Mouse (Mus musculus): ENCODE measurements around the gene Atp6v1fnb. TPM values are rescaled to one million over a fixed set of nuclear protein-coding genes. Genes with fewer than 3 reads are reported as not detected.

The Atp6v1fnb gene
- polyA plus RNA-seq, 1 experiment from 2014 or later: 0.20 TPM

- H3K4me1 ChIP-seq (ENCODE audit: control insufficient read depth, insufficient read depth, low read length): no peaks in the 10 kb centered on the region
- WGBS: 27% methylated on average over 4 of the region's 4 CpGs
- H3K36me3 ChIP-seq (ENCODE audit: control insufficient read depth, insufficient read depth, low read length): no peaks in the 10 kb centered on the region
Measured at GRCm38 (mm10) chr6:29449858-29450257, 21.4 kb upstream of the Atp6v1fnb start.

GRCm38 (mm10) chr6:29450667-29451066 lies 20.6 kb upstream of the Atp6v1fnb start:
- Histone ChIP-seq H3K27me3 (ENCODE audit: control insufficient read depth, insufficient read depth, low read length) (no peaks in the 10 kb centered on the region), H3K4me1 (ENCODE audit: control insufficient read depth, insufficient read depth, low read length) (no peaks in the 10 kb centered on the region), H3K9me3 (ENCODE audit: control insufficient read depth, low read length) (no peaks in the 10 kb centered on the region), H3K9ac (ENCODE audit: low read length) (no peak overlapping the region), H3K4me3 (ENCODE audit: low read depth, low read length) (no peak overlapping the region), H3K36me3 (ENCODE audit: control insufficient read depth, insufficient read depth, low read length) (no peaks in the 10 kb centered on the region), H3K27ac (ENCODE audit: low read depth, low read length) (no peak overlapping the region), H3K4me2 (no peak overlapping the region)
- DNase-seq (ENCODE audit: low spot score, missing footprints): no peak
- no peak for ATAC-seq (ENCODE audit: low FRiP score)
- 94% methylated on average over 6 of the region's 6 CpGs for WGBS

More at GRCm38 (mm10) chr6:29449858-29450257, 21.4 kb upstream of the Atp6v1fnb start:
- no peaks in the 10 kb centered on the region for H3K27me3 ChIP-seq (ENCODE audit: control insufficient read depth, insufficient read depth, low read length)
- H3K4me3 ChIP-seq (ENCODE audit: low read depth, low read length): no peak overlapping the region
- H3K27ac ChIP-seq (ENCODE audit: low read depth, low read length): no peak overlapping the region
- DNase-seq (ENCODE audit: low spot score, missing footprints) (no peak), ATAC-seq (ENCODE audit: low FRiP score) (no peak)
- no peak overlapping the region for H3K9ac ChIP-seq (ENCODE audit: low read length)
- no peaks in the 10 kb centered on the region for H3K9me3 ChIP-seq (ENCODE audit: control insufficient read depth, low read length)
- no peak overlapping the region for H3K4me2 ChIP-seq

GRCm38 (mm10) chr6:29461502-29461901 lies 9.7 kb upstream of the Atp6v1fnb start:
- Histone ChIP-seq H3K9ac (ENCODE audit: low read length) (no peak overlapping the region), H3K27me3 (ENCODE audit: control insufficient read depth, insufficient read depth, low read length) (no peaks in the 10 kb centered on the region), H3K27ac (ENCODE audit: low read depth, low read length) (no peak overlapping the region), H3K9me3 (ENCODE audit: control insufficient read depth, low read length) (no peaks in the 10 kb centered on the region), H3K36me3 (ENCODE audit: control insufficient read depth, insufficient read depth, low read length) (no peaks in the 10 kb centered on the region), H3K4me3 (ENCODE audit: low read depth, low read length) (no peak overlapping the region), H3K4me2 (no peak overlapping the region), H3K4me1 (ENCODE audit: control insufficient read depth, insufficient read depth, low read length) (no peaks in the 10 kb centered on the region)
- 65% methylated on average over 7 of the region's 7 CpGs for WGBS
- DNase-seq (ENCODE audit: low spot score, missing footprints): no peak
- no peak for ATAC-seq (ENCODE audit: low FRiP score)

GRCm38 (mm10) chr6:29463388-29463787 lies 7.8 kb upstream of the Atp6v1fnb start:
- no peak for ATAC-seq (ENCODE audit: low FRiP score)
- no peaks in the 10 kb centered on the region for H3K27me3 ChIP-seq (ENCODE audit: control insufficient read depth, insufficient read depth, low read length)
- WGBS: 72% methylated on average over 3 of the region's 3 CpGs

GRCm38 (mm10) chr6:29467583-29468354 lies 3.5 kb upstream of the Atp6v1fnb start, which contains the start of gene Atp6v1f:
Gene Atp6v1f, plus strand, starts transcription at chr6:29467718.
- ATAC-seq (ENCODE audit: low FRiP score) (peak; percentile 94), DNase-seq (ENCODE audit: low spot score, missing footprints) (peak; percentile 99)
- no peaks in the 10 kb centered on the region; the same call in 1 of the 2 replicates for H3K36me3 ChIP-seq (ENCODE audit: control insufficient read depth, insufficient read depth, low read length)
- H3K9me3 ChIP-seq (ENCODE audit: control insufficient read depth, low read length): no peaks in the 10 kb centered on the region
- WGBS: under 1% methylated on average over 39 of the region's 39 CpGs
- peak within 1 kb of the TSS; percentile 72 for H3K4me2 ChIP-seq
- peaks cover 6% of the 10 kb centered on the region for H3K4me1 ChIP-seq (ENCODE audit: control insufficient read depth, insufficient read depth, low read length)
- H3K27ac ChIP-seq (ENCODE audit: low read depth, low read length): no peak within 1 kb of the TSS
- H3K27me3 ChIP-seq (ENCODE audit: control insufficient read depth, insufficient read depth, low read length): no peaks in the 10 kb centered on the region
- H3K4me3 ChIP-seq (ENCODE audit: low read depth, low read length): peak within 1 kb of the TSS; percentile 65
- H3K9ac ChIP-seq (ENCODE audit: low read length): peak within 1 kb of the TSS; percentile 66

More at GRCm38 (mm10) chr6:29463388-29463787, 7.8 kb upstream of the Atp6v1fnb start:
- no peaks in the 10 kb centered on the region for H3K9me3 ChIP-seq (ENCODE audit: control insufficient read depth, low read length)
- DNase-seq (ENCODE audit: low spot score, missing footprints): no peak
- no peak overlapping the region for H3K4me3 ChIP-seq (ENCODE audit: low read depth, low read length)
- peaks cover under 1% of the 10 kb centered on the region; the same call in 1 of the 2 replicates for H3K4me1 ChIP-seq (ENCODE audit: control insufficient read depth, insufficient read depth, low read length)
- H3K36me3 ChIP-seq (ENCODE audit: control insufficient read depth, insufficient read depth, low read length): no peaks in the 10 kb centered on the region
- no peak overlapping the region for H3K4me2 ChIP-seq
- H3K9ac ChIP-seq (ENCODE audit: low read length): no peak overlapping the region
- no peak overlapping the region for H3K27ac ChIP-seq (ENCODE audit: low read depth, low read length)

GRCm38 (mm10) chr6:29468851-29469250 lies 2.4 kb upstream of the Atp6v1fnb start:
- Histone ChIP-seq H3K9ac (ENCODE audit: low read length) (no peak overlapping the region), H3K27ac (ENCODE audit: low read depth, low read length) (no peak overlapping the region), H3K36me3 (ENCODE audit: control insufficient read depth, insufficient read depth, low read length) (no peaks in the 10 kb centered on the region; the same call in 1 of the 2 replicates), H3K9me3 (ENCODE audit: control insufficient read depth, low read length) (no peaks in the 10 kb centered on the region), H3K27me3 (ENCODE audit: control insufficient read depth, insufficient read depth, low read length) (no peaks in the 10 kb centered on the region), H3K4me3 (ENCODE audit: low read depth, low read length) (peak overlapping the region; percentile 65; the same call in 1 of the 2 replicates), H3K4me2 (peak overlapping the region; percentile 72), H3K4me1 (ENCODE audit: control insufficient read depth, insufficient read depth, low read length) (peaks cover 10% of the 10 kb centered on the region)
- DNase-seq (ENCODE audit: low spot score, missing footprints) (peak; percentile 64), ATAC-seq (ENCODE audit: low FRiP score) (no peak)
- WGBS: 88% methylated on average over 3 of the region's 3 CpGs

GRCm38 (mm10) chr6:29473941-29474691 lies 2.9 kb downstream of the Atp6v1fnb start:
- DNase-seq (ENCODE audit: low spot score, missing footprints) (peak; percentile 94), ATAC-seq (ENCODE audit: low FRiP score) (peak; percentile 95)
- Histone ChIP-seq H3K27me3 (ENCODE audit: control insufficient read depth, insufficient read depth, low read length) (no peaks in the 10 kb centered on the region; the same call in 1 of the 2 replicates), H3K4me1 (ENCODE audit: control insufficient read depth, insufficient read depth, low read length) (peaks cover 6% of the 10 kb centered on the region), H3K9me3 (ENCODE audit: control insufficient read depth, low read length) (no peaks in the 10 kb centered on the region), H3K36me3 (ENCODE audit: control insufficient read depth, insufficient read depth, low read length) (no peaks in the 10 kb centered on the region; the same call in 1 of the 2 replicates), H3K9ac (ENCODE audit: low read length) (peak overlapping the region; percentile 57), H3K27ac (ENCODE audit: low read depth, low read length) (no peak overlapping the region), H3K4me2 (peak overlapping the region; percentile 69), H3K4me3 (ENCODE audit: low read depth, low read length) (peak overlapping the region; percentile 36)
- WGBS: 3% methylated on average over 33 of the region's 33 CpGs

- Histone ChIP-seq H3K4me1 (ENCODE audit: control insufficient read depth, insufficient read depth, low read length) (peaks cover 6% of the 10 kb centered on the region), H3K9me3 (ENCODE audit: control insufficient read depth, low read length) (no peaks in the 10 kb centered on the region), H3K4me2 (no peak overlapping the region), H3K4me3 (ENCODE audit: low read depth, low read length) (no peak overlapping the region), H3K27ac (ENCODE audit: low read depth, low read length) (no peak overlapping the region), H3K27me3 (ENCODE audit: control insufficient read depth, insufficient read depth, low read length) (no peaks in the 10 kb centered on the region; the same call in 1 of the 2 replicates), H3K9ac (ENCODE audit: low read length) (no peak overlapping the region), H3K36me3 (ENCODE audit: control insufficient read depth, insufficient read depth, low read length) (no peaks in the 10 kb centered on the region; the same call in 1 of the 2 replicates)
- DNase-seq (ENCODE audit: low spot score, missing footprints) (no peak), ATAC-seq (ENCODE audit: low FRiP score) (no peak)
- WGBS: 63% methylated on average over 2 of the region's 2 CpGs
Measured at GRCm38 (mm10) chr6:29474736-29475135, 3.5 kb downstream of the Atp6v1fnb start.

Measured in midbrain, embryonic 11.5 days (tissue).